Mouse (Mus musculus) c-Kit-positive CD71-positive TER-119-negative erythroid progenitor cells, embryonic 14.5 days (primary cell): ENCODE measurements at regions not wholly inside any gene's neighbourhood (a gene's known extent, or its start where the extent isn't known, plus 50 kb on each side); places are given as distances from the start of the nearest gene placed in this dataset.

Experiments
- DNase-seq: peaks from one replicate; pipeline ENCODE4 v3.0.0-alpha.2; 2013; ENCODE audit warnings: low read depth

- no peak for DNase-seq
Observed at GRCm38 (mm10) chr9:76734387-76734786, 167.5 kb upstream of the Fam83b start.

- no peak for DNase-seq
Observed at GRCm38 (mm10) chr9:76733812-76734211, 166.9 kb upstream of the Fam83b start.

- no peak for DNase-seq
Observed at GRCm38 (mm10) chr9:76722881-76723280, 156.0 kb upstream of the Fam83b start.

DNA sequence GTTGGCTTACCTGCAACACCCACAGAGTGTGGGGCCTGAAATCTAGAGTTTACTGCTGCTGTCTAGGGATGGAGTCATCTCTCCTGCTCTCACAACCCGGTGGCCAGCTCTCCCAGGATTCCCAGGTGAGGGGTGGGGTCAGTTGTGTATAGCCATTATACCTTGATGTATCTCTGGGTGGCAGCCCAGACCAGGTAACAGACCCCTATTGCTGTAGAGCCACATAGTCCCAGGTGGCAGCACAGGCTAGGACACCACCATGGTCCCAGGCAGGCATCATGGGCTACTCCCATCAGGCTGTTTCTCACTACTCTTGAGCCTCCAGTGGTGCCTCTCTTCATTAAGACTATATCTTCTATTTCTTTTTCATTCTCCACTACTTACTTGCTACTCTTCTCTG, 148.9 kb upstream of the Fam83b start:
- DNase-seq, result no peak

DNA sequence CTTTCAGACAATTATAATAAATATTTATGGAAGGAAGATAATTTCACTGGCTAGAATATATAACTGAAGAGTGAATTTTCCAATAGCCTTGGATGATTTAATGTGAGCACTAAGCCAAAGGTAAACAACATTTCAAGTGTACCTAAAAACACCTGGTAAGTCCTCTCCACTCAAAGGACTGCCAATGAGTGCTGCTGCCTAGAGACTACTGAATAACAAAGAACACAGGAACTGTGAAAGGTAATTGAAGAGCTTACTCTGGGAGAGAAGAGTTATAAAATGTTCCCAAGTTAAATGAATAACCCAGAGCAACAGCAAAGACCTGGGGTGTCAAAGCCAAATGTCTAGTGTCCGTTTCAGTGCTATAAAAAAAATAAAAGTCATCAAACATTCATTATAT, 139.5 kb upstream of the Fam83b start:
- DNase-seq, result no peak

GRCm38 (mm10) chr9:76705786-76706185, 138.9 kb upstream of the Fam83b start:
- DNase-seq, result no peak

DNA sequence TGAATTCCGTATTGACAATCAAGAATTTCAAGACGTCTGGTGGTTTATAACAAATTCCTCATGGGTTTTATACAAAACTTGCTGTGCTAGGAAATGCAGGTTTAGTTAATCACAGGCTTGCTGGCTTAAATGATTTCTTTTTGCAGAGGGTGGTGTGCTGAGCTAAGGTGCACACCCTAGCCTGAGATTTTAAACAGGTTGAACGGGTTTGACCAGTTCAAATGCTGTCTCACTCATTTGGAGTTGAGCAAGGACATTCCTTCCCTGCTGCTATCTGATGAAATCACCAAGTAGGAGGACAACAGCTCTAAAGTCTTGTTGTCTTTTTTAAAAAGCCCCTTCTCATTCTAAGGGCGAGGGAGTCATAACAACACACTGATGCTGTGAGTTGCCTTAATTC, 128.6 kb upstream of the Fam83b start:
- no peak for DNase-seq

- no peak for DNase-seq
Observed at GRCm38 (mm10) chr9:76692976-76693375, 126.1 kb upstream of the Fam83b start.

DNA sequence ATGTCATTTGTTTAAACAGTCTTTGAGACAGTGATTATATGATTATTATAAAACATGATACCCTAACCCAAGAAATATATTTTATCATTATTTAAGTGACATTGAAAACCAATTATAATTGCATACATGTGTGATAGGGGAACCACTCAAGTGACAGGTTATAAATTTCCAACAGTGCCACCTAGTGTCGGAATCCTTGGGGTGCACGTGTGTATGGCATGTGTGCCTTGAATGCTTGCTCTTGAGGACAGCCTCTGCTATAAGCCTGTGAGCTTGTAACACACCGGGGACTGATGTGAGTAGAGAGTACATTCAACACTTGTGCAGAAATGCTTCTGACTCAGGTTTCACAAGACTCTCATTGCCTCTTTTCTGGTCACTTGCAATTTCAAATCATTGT, 93.9 kb upstream of the Fam83b start:
- peak; percentile 34 for DNase-seq

DNA sequence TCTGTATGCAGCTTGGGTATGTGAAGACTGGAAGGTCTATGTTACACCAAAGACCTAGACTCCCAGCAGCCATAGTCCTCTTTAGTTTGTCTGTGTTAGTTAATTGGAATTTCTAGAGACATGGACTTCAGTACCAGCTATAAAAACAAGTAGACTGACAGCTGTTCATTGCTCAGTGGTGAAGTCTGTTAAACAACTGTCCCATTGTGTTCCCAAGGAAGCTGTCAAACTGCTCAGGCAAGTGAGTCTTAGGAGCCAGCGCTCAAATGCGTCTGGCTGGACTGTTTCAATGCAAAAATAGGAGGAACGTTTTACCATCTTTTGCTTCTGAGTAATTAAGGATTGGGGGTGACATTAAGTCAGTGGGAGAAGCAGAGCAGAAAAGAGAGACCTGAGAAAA, 92.9 kb upstream of the Fam83b start:
- no peak for DNase-seq

DNA sequence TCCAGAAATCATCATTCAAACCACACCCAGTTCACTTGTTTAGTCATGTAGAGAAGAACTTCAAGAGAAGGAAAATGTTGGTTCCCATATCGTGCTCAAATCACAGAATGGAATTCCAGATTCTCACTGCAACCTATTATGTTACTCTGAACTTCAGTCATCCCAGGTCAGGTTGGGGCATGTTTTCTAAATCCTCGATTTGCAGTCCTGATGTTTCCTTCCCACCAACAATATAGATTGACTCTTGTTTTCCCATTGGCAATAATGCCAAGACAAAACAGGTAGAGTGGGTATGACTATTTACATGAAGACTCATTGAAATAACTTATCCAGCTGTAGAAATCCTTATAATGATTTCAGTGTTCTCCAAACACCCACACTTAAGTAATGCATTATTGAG, 86.4 kb upstream of the Fam83b start:
- DNase-seq, result no peak

GRCm38 (mm10) chr9:76649484-76649883, 82.6 kb upstream of the Fam83b start:
- no peak for DNase-seq

DNA sequence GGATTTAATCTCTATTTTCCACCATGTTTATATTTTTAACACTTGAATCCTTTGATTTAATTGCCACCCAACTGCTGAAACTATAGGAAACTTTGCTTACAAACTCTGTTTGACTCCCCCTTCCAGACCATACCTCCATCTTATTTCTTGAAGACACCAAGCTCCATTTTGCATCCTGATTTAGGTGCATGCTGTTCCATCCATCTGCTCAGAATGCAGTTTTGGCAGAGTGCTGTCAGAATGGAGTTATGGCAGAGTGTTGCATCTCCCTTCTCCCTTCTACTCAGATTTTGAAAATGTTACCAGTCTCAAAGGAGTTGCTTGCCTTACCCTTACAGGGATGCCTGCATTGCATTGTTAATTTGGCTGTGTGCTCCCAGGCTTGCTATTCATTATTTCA, 79.5 kb upstream of the Fam83b start:
- no peak for DNase-seq
